Mouse (Mus musculus) large intestine, adult 2 months (tissue): ENCODE results near the gene Rpp25l. TPM values are rescaled to one million over a fixed set of nuclear protein-coding genes. Genes with fewer than 3 reads are reported as not detected.
"Not testable (repeated sequence)": the region's sequence is repeated elsewhere in the genome, so short reads cannot be mapped to it uniquely, and the experiment has no call there.

Source experiments
- DNase-seq: peaks from one replicate; pipeline ENCODE4 v3.0.0-alpha.2; 2012; ENCODE audit warnings: low read depth, low spot score
- WGBS: fragments of 180-500 bp; shearing (Covaris S2); methylation state at CpG from one replicate; pipeline ENCODE4 v1.1.7; 2018; 5-methylcytosine and 5-hydroxymethylcytosine counted together
- polyA plus RNA-seq: library from polyadenylated mRNA; depleted of rRNA; stranded (reverse); fragments of >200 nt; gene quantifications from 2 replicates; pipeline ENCODE4 v1.2.3, GENCODE M21; 2012

Rpp25l gene
- polyA plus RNA-seq, 1 experiment = 41.3 TPM

DNA sequence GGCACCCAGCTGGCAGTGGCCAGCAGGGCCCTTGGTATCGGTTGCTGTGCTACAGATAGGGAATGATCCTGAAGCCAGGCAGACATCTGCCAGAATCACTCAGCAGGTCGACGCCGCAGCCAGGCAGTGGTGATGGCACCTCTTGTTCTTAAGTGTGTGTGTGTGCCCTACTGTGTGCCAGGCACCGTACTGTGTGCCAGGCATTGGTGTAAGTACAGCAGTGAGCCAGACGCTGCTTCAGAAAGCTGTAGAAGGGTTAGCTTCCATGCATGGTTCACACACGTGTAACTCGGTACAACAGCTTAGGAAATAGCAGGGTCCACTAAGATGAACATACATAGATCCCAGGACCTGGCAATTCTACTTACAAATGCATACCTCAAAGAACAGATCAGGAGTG, 13.1 kb downstream of the Rpp25l start:
- 89% methylated on average over 4 of the region's 8 CpGs for WGBS
- DNase-seq = not testable (repeated sequence)

DNA sequence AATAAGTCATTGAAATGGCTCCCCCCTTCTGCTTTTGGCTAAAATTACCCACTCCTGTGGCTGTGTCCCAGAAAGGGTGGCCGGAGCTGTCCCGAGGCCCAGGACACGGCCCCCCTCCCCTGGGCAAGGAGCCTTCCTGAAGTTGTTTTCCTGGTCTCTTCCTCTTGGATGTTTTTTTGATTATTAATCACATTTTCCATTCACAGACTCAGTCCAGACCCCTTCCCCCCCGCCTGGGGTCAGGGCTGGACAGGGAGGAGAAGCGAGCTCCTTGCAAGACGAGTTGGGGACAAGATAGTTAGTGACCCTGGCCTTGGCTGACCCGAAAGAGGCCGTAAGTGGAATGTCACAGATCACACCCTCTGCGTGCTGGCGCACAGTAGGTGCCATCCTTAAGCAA, 13.6 kb downstream of the Rpp25l start, which contains the start of gene Il11ra1:
Gene Il11ra1 (plus strand): TSS at position 207 of the 400 bp plus-strand sequence.
- 77% methylated on average over 10 of the region's 10 CpGs for WGBS
- DNase-seq = not testable (repeated sequence)

DNA sequence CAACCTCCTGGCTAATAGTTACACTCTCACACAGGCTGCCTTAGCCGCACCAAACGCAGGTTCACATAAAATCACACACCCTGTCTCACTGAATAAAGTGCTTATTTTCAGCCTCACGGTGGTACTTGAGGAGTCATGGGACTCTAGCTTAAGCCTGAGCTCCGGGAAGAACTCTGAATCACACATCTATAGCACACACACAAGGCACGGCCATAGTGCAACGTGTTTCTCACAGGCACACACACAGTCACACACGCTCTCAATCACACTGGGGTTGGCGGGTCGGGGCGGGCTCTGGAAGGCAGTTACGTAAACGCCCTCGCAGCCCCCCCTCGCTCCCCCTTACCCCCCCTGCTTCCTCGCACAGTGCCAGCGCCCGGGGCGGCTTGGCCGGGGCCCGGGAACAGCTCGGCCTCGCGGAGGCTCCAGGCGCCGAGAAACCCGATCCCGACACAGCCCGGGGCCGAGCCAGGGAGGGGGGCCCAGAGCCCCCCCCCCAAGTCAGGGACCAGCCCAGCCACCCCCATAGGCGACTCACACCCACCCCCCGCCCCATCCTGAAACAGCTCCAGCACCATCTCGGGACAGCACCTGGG, 14.8 kb downstream of the Rpp25l start:
- WGBS = 15% methylated on average over 26 of the region's 32 CpGs
- DNase-seq = not testable (repeated sequence)

DNA sequence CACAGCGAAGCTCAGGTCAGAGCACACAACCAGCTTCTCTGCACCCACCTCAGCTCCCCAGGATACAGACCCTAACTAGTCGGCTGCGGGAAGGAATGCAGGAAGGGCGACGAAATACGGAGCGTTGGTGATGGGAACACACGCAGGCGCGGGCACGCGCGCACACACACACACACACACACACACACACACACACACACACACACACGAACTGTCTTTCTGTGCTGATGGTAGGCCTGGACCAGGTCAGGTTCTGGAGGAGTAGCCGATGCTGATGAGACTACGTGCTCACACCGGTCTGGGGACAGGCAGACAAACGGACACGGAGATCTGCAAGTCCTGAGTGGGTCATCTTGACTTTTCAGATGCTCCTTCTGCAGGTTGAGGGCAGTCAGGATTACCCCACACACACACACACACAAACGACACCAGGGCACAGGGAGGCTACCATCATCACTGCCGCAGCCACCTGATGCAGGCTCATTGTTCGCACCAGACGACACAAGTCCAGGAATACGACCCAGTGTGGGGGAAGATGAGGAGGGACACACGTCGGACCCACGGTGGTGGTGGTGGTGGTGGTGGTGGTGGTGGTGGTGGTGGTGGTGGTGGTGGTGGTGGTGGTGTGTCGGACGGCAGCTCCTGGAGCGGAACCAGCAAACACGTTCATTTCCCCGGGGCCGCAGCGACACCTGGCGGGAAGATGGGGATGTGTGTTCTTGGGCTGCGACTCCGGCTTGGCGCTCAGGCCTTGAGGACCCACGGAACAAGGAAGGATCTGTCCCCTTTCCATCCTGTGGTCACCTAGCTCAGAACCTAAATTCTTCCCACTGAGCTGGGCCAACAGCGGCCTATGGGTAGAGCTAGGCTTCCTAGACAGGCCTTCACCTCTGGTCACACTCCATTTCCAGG, 16.1 kb downstream of the Rpp25l start, which contains the start of gene Cntfr:
Gene Cntfr (minus strand): TSS at position 160 of the 912 bp plus-strand sequence.
- 17% methylated on average over 36 of the region's 40 CpGs for WGBS
- DNase-seq = not testable (repeated sequence)

DNA sequence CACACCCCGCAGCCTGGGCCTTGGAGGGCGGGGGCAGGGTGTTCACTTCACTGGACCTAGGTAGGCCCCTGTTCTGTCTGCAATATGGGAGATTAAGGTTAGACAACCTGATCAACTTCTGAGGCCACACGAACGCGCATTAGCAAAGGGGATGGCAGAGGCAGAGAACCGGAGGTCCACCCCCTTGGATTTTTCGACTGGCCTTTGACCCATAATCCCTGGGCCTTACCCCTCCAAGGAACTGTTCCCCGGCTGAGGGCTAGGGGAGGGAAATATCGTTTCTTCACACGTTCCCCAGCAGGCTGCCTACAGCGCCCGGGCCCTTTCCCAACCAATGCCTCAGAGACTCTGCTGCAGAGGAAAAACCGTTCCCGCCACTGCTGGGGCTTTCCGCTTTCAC, 16.9 kb downstream of the Rpp25l start:
- not testable (repeated sequence) for DNase-seq
- WGBS = 29% methylated on average over 13 of the region's 15 CpGs

DNA sequence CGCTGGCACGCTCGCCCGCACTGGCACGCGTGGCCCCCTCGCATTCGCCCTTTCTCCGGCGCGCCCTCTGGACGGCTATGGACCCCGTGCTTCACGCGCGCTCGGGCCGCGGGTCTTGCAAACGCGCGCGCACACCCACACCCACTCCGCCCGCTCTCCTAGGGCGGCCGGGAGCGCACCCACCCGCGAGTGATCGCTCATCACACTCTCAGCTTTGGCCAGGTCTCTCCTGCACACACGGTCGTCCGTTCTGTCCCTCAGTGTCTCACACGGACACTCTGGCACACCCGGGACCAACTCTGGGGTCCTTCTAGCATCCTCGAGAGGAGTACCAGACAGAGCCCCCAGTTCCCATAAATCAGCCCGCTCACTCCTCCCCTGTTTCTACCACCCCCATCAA, 17.5 kb downstream of the Rpp25l start:
- 9% methylated on average over 20 of the region's 38 CpGs for WGBS
- not testable (repeated sequence) for DNase-seq

DNA sequence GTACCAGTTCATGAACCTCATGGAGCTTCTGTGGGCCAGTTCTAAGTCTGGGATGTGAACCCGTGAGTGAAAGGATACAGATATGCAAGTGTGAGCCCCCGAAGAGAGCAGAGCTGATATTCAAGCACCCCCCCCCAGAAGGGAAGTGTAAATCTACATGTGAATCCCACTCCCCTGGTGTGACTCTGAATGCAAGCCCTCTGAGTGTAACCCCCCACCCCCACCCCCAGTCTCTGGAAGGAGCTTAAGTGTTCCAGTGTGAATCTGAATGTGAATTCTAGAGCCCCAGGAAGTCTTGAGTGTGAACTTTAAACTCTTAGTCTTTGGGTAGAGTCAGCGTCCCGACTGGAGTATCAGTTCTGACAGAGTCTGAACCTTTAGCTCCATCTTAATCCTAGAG, 19.8 kb downstream of the Rpp25l start:
- 20% methylated on average over 4 of the region's 4 CpGs for WGBS
- not testable (repeated sequence) for DNase-seq

DNA sequence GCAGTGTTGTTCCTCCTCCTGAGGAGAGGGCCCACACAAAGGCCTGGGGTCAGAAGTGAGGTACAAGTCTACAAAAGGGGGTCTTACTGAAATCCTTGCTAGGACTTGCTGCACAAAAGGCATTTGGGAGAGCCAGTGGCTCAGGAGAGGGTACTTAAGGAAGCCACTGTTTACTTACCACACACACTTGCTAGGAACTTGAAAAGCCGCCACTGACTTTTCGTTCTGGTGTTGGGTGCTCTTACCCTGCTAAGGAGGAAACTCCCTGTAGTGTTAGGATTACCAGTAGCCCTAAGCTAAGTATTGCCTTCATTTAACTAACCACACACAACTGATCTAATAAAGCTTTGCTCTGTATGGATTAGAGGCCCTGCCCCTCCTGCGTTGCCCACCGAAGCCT, 23.3 kb downstream of the Rpp25l start:
- DNase-seq = not testable (repeated sequence)
- WGBS = no CpG with 5 or more reads among the region's 4 CpGs

DNA sequence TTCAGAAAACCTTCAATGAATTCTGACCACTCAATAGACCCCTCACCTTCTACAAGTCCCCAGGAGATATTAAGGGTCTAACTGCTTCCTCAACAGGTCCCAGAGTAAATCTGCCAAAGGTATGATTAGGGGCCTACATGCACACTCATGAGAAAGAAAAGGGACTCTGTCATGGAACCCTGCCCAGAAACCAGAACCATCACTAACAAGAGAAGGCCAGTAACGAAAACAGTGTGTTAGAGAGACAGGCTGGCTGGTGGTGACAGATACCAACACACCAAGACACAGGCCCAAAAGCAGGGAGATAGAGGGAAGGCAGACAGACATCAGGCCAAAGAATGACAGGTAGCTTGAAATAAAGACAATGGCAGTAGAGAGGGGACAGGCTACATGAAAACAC, 24.8 kb downstream of the Rpp25l start:
- WGBS = 69% methylated on average over 1 of the region's 1 CpGs
- not testable (repeated sequence) for DNase-seq

DNA sequence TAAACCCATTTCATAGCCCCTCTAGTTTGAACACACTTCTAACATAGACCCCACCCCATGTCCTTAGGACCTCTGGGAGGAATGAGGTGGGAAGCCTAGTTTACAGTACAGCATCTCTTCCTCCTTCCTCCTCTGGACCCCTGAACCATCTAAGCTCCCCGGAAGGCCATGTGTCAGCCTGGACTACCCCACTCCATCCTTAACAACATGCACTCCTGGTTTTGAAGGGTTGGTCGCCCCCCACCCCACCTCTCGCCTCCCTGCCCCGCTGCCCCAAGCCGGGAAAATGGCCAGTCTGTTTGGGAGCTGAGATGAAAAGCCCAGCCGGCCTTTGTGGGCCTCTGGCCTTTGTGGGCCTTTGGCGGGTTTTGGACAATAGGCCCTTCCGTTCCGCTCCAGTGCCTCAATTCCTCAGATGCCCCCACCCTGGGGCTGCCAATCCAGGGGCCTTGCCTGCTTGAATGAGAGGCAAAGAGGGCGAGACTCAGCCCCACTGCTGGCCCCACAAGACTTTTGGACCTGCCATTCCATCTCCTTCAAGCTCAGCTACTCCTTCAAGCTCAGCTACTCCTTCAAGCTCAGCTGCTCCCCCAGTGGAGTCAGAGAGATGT, 27.3 kb downstream of the Rpp25l start:
- WGBS = 49% methylated on average over 10 of the region's 10 CpGs
- not testable (repeated sequence) for DNase-seq

DNA sequence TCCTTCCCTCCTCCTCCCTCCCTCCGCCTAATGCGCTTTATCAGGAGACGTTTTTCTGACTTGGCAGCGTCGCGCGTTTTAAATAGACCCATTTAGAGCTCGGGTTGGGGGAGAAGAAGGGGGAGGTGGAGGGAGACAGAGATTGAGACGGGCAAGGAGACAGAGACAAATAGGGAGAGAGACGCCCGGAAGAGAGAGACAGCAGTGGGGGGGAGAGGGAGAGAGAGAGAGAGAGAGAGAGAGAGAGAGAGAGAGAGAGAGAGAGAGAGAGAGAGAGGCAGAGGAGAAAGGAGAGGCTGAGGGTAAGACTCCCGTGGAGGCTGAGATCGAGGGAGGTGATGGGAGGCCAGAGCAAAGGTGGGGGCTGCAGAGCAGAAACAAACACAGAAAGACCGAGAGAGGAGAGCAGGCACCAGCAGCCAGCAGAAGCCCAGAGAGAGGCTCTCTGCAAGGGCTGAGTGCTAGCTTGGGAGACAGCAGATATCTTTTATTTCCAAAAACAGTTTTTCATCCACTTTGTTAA, 28.3 kb downstream of the Rpp25l start:
- 4% methylated on average over 14 of the region's 14 CpGs for WGBS
- DNase-seq = not testable (repeated sequence)

DNA sequence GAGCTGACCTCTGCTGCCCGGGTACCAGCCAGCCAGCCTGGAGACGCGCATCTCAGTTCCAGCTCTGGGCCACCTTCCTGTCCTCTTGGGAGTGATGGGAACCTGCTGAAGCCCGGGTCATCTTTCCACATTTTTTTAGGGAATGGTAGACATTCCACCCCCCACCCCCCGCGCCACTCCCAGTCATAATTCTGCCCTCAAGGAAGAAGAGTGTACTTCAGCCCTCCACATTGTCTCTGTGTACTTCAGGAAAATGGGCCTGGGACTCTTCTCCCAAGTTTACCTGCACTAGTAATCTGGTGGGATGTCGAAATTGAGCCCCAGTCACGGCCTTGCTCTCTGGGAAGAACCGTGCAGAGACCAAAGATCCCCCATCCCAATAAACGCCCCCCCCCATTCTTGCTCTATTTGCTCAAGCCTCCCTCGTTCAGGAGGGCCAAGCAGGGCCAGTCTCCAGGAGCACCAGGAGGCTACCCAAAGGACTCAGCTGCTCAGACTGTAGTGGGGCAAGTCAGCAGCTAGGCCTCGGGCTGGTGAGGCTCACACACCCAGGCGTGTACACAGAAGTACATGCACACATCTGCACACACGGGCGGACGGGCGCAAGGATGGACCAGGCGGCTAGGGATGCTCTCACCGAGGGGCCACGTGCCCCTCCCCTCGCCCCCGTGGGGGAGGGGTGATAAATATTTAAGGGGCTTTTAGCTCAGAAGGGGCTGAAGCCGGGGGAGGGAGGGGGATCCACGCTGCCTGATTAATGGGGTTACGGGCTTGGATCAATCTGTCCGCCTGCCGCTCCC, 29.0 kb downstream of the Rpp25l start:
- not testable (repeated sequence) for DNase-seq
- WGBS = 10% methylated on average over 27 of the region's 27 CpGs

DNA sequence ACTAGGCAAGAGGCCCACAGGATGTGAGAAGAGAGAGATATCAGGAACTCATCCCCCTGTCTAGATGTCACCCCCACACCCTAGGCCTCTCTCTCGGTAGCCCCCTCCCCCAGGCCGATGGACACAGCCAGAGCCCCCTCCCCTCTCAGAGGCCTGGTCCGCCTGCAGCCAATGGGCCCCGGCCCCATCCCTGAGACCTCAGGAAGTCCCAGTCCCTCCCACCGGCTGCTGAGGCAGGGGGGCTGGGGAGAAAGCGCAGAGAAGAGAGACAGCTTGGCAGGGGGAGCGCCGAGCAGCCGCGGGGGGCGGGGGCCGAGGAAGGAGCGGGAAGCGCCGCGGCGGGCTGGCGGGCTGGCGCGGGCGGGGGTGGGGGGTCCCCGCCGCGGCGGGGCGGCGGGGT, 30.0 kb downstream of the Rpp25l start:
- 0% methylated on average over 7 of the region's 27 CpGs for WGBS
- DNase-seq = not testable (repeated sequence)

DNA sequence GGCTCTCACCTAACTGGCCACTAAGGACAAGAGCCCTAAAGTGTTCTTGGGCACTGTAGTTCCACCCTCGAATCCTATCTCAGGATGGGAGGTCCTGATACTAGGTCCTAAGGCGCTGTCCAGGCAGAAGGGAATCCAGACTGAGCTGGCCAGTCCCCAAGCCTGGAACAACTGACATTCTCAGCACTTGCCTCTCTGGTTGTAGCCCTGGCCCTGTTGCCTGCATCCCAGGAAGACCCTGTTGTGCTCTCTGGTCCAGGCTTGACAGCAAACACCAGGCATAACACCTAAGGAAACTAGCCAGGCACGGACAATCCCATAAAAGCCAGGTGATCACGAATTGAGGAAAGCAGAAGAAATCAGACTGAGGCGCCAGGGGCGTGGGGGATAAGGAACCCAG, 30.5 kb downstream of the Rpp25l start:
- WGBS = 29% methylated on average over 6 of the region's 6 CpGs
- DNase-seq = no peak

DNA sequence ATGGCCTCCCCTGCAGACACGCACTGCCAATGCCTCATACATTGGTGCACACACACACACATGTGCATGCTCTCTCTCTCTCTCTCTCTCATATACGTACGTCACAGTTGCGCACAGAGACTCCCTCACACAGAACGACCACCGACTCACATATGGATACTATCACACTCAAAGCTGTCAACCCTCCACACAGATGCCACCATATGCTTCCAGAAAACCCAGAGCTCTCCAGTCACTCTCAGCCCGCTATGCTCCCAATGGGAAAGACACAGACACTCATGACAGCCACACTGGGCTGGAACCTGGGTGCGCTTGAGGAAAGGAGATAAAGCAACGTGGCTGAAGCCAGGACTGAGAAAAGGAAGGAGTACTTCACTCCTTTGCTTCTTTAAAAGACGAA, 31.4 kb downstream of the Rpp25l start:
- 82% methylated on average over 10 of the region's 10 CpGs for WGBS
- DNase-seq = no peak

DNA sequence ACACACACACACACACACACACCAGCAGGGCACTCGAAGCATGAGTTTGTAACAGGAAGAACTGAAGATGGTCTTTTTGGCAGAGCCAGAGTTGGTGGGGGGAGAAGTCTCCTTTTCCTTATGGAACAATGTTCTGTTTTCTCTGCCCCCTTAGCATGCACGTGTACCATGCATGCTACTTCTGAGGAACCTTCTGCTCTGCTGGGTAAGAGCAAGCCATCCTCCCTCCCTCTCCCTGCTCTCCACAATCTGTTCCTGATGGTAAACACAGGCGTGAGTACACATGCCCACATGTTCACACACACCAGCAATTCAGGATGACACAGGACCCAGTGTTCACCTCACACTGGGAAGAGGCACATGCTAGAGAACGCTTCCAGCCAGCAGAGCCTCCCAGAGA, 32.2 kb downstream of the Rpp25l start:
- WGBS = 52% methylated on average over 4 of the region's 4 CpGs
- DNase-seq = no peak

DNA sequence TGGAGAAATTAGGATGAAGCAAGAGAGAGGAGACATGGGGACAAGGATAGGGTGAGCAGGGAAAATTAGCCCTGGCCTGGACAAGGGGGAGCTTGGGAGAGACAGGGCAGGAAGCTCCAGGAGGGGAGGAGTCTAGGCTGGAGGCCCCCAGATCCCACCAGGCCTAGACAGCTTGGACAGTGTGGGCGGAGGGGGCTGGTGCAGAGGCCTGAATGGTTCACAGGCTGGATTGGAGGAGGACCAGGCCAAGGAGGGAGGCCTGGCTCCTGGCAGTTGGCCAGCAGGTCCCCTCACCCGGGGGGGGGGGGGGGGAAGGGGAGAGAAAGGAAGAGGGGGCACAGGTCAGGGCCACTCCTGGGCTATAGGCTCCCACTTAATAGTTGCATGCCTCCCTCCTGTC, 34.0 kb downstream of the Rpp25l start:
- DNase-seq = no peak
- 88% methylated on average over 1 of the region's 2 CpGs for WGBS

DNA sequence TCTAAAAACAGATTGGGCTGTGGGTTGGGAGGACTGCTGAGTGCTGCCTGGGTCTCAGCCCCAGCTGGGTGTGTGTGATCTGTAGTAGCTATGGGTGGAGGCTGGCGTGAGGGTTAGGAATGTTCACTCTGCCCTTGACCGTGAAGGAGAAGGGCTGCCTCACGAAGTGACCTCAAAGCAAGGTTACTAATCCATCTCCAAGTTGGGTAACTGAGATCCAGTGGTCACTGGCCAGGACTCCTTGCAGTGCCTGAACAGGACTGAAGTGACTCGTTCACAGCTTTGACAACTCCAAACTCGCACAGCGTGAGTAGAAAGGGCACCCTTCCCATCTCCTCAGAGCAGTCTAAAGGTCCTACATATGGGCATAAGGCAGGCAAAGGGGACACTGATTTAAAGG, 34.5 kb downstream of the Rpp25l start:
- no peak for DNase-seq
- WGBS = 60% methylated on average over 6 of the region's 6 CpGs

DNA sequence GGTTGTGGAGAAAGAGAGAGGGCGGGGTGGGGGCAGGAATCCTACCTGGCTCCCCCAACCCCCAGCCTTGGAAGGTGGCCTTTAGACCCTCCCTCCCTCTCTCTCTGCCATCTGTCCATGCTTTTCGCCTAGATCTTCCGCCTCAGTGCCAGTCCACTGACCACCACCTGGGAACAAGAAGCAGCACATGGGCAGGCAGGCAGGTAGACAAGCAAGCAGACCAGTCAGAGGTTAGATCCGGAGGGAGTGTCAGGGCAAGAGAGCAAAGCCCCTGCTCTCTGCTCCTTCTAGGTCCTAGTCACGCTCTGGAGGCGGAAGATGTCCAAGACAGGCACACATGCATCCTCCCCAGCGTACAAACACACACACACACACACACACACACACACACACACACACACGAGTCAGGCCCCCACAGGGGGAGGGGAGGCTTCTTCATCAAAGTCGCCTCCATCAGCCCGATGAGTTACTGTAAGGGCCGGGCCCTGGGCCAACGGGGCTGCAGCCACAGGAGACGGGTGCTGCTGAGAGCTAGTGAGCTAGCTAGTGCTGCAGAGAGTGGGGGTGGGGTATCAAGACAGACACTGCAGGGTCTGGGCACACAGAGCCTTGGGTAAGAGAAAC, 36.2 kb downstream of the Rpp25l start:
- 49% methylated on average over 13 of the region's 13 CpGs for WGBS
- DNase-seq = no peak
